Mouse (Mus musculus) splenic B cell, adult 2 months (primary cell): Measurements from ENCODE around the gene Atrn.

ENCODE experiments used
- DNase-seq: peaks from one replicate; pipeline ENCODE4 v3.0.0-alpha.2; 2011; ENCODE audit warnings: low read depth, low spot score
- H3K27me3 ChIP-seq: 2 replicates; pipeline ENCODE4 v1.6.1; 2012; ENCODE audit warnings: mild to moderate bottlenecking, low read length, moderate library complexity, mixed read lengths; ENCODE audit not compliant: control insufficient read depth, poor library complexity, insufficient read depth, severe bottlenecking
- H3K36me3 ChIP-seq: 2 replicates; pipeline ENCODE4 v1.6.1; 2012; ENCODE audit warnings: mild to moderate bottlenecking, low read length, moderate library complexity, mixed read lengths; ENCODE audit not compliant: control insufficient read depth, poor library complexity, insufficient read depth, severe bottlenecking

Gene Atrn

GRCm38 (mm10) chr2:131058672-131059071, 152.4 kb downstream of the Atrn start:
- Histone ChIP-seq H3K36me3 (no peaks in the 10 kb centered on the region), H3K27me3 (no peaks in the 10 kb centered on the region)
- DNase-seq: no peak

GRCm38 (mm10) chr2:131059377-131059776, 153.1 kb downstream of the Atrn start:
- H3K36me3 ChIP-seq: no peaks in the 10 kb centered on the region
- H3K27me3 ChIP-seq: no peaks in the 10 kb centered on the region
- DNase-seq: no peak

GRCm38 (mm10) chr2:131059781-131060540, 153.7 kb downstream of the Atrn start:
- no peaks in the 10 kb centered on the region for H3K36me3 ChIP-seq
- no peak for DNase-seq
- H3K27me3 ChIP-seq: no peaks in the 10 kb centered on the region

- no peaks in the 10 kb centered on the region for H3K36me3 ChIP-seq
- no peaks in the 10 kb centered on the region for H3K27me3 ChIP-seq
- DNase-seq: no peak
Observed at GRCm38 (mm10) chr2:131060784-131061183, 154.5 kb downstream of the Atrn start.

- no peaks in the 10 kb centered on the region for H3K27me3 ChIP-seq
- no peak for DNase-seq
- H3K36me3 ChIP-seq: no peaks in the 10 kb centered on the region
Observed at GRCm38 (mm10) chr2:131061607-131062006, 155.3 kb downstream of the Atrn start.

GRCm38 (mm10) chr2:131063404-131063864, 157.1 kb downstream of the Atrn start, which contains the start of gene Adam33:
Gene Adam33, minus strand, starts transcription at chr2:131063814.
- DNase-seq: no peak
- Histone ChIP-seq H3K27me3 (no peaks in the 10 kb centered on the region), H3K36me3 (no peaks in the 10 kb centered on the region)

- Histone ChIP-seq H3K36me3 (no peaks in the 10 kb centered on the region), H3K27me3 (no peaks in the 10 kb centered on the region)
- DNase-seq: no peak
Observed at GRCm38 (mm10) chr2:131066342-131066741, 160.0 kb downstream of the Atrn start.

GRCm38 (mm10) chr2:131067481-131067880, 161.2 kb downstream of the Atrn start:
- no peaks in the 10 kb centered on the region for H3K36me3 ChIP-seq
- no peaks in the 10 kb centered on the region for H3K27me3 ChIP-seq
- no peak for DNase-seq

- H3K27me3 ChIP-seq: no peaks in the 10 kb centered on the region
- H3K36me3 ChIP-seq: no peaks in the 10 kb centered on the region
- DNase-seq: no peak
Observed at GRCm38 (mm10) chr2:131072536-131072935, 166.2 kb downstream of the Atrn start.
